Mouse (Mus musculus) skeletal muscle tissue, adult 2 months (tissue): Measurements from ENCODE around the gene Gatad2b.
"Not testable (repeated sequence)": the region's sequence is repeated elsewhere in the genome, so short reads cannot be mapped to it uniquely, and the experiment has no call there.

Source experiments
- DNase-seq: peaks from one replicate; pipeline ENCODE4 v3.0.0-alpha.2; 2012; ENCODE audit warnings: low read depth, low spot score

The Gatad2b gene

DNA sequence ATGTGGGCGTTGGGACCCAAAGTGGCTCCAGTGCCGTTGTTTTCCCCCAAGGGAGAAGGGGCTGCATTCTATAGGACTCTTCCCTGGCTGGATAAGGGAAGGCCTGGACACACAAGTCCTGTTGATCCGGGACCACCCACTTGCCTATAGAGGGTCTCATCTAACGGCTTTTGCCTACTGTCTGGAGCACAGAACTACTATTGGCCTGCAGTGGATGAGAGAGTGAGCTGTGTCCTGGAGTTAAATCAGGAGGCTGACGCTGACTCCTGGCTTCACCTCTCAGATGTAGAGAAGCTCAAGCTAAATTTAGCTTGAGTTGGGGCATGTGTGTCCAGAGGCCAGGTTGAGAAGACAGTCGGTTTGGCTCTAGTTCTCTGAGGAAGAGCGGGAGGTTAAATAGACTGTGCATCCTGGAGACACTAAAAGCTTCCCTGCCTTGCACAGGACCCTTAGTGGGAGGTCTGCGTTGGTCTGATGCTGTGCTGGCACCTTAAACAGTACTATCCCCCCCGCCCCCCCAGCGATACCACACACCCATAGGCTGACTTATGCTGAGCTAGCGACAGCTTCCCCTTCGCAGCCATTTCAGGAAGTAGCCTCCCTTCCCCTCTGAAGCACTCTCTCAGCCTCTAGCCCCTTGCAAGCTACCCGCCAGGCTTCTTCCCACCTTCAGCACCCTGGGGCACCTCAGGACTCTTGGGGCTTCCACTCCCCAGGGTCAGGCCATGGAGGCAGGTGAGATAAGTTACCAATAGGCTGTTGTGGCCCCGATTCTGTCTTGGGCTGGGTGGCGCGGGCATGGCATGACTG, 26.8 kb upstream of the Gatad2b start:
- peak; percentile 86 for DNase-seq

GRCm38 (mm10) chr3:90266901-90267775, 25.8 kb upstream of the Gatad2b start:
- DNase-seq, result no peak

GRCm38 (mm10) chr3:90268190-90268589, 24.8 kb upstream of the Gatad2b start:
- DNase-seq, result no peak

- no peak for DNase-seq
Measured at GRCm38 (mm10) chr3:90268971-90269370, 24.0 kb upstream of the Gatad2b start.

GRCm38 (mm10) chr3:90270784-90271183, 22.2 kb upstream of the Gatad2b start:
- DNase-seq, result no peak

- DNase-seq, result no peak
Measured at GRCm38 (mm10) chr3:90272170-90272569, 20.8 kb upstream of the Gatad2b start.

- DNase-seq, result no peak
Measured at GRCm38 (mm10) chr3:90273855-90274254, 19.1 kb upstream of the Gatad2b start.

DNA sequence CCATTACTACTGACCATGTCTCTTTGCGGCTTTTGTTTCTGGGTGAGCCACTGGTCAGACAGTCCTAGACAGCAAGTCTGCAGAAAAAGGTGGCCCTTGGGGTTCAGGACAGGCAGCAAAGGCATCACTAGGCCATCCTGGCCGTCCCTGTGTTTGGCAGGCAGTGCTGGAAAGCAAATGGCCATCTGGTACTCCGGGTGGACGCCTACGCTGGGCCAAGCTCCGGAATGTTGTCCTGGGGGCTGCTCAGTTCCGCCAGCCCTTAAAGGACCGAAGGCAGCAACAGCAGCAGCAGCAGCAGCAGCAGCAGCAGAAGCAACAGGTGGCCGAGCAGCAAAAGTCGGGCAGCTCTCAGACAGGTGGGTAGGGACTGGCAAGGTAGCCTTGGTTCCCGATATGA, 17.7 kb upstream of the Gatad2b start:
- no peak for DNase-seq

DNA sequence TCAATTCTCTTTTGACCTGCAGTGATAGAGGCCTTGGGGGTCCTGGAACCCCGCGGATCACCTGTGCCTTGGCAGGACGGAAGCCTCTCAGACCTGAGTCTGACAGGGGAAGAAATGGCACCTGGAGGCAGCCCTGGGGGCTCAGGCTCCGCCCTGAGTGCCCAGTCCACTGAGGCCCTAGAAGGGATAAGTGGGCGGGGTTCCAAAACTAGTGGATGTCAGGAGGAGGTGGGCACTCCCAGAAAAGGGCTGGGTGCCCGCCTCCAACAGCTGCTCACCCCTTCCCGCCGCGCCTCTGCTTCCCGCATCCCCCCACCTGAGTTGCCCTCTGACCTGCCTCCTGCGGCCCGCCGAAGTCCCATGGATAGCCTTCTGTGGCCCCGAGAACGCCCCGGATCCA, 16.1 kb upstream of the Gatad2b start:
- DNase-seq, result no peak

GRCm38 (mm10) chr3:90277793-90278192, 15.2 kb upstream of the Gatad2b start:
- DNase-seq, result no peak

GRCm38 (mm10) chr3:90278211-90278610, 14.8 kb upstream of the Gatad2b start:
- no peak for DNase-seq

DNA sequence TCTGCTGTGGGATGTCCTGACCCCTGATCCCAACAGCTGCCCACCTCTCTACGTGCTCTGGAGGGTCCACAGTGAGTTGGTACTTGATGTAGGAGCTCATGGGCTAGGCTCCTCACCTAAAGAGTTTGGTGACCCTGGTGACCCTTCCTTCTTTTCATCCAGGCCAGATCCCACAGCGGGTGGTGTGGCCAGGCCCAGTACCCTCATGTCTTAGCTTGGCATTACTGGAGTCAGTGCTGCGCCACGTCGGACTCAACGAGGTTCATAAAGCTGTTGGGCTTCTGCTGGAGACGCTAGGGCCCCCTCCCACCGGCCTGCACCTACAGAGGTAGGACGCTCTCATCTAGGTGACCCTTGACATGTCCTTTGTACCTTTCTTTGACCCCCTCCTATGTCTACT, 13.8 kb upstream of the Gatad2b start:
- no peak for DNase-seq

DNA sequence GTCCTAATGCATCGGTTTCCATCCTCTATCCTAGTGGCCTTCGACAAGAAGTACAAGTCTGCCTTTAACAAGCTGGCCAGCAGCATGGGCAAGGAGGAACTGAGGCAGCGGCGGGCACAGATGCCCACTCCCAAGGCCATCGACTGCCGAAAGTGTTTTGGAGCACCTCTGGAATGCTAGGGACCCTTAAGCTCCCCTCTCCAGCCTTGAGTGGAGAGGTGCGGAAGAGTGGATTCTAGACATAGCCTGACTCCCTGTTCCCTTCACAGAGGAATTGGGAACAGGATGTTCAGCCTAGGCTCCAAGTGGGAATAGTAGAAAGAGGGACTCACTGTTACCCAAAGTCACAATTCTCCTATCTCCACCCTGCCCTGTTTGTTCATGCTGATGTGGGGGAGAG, 13.2 kb upstream of the Gatad2b start:
- DNase-seq, result no peak

DNA sequence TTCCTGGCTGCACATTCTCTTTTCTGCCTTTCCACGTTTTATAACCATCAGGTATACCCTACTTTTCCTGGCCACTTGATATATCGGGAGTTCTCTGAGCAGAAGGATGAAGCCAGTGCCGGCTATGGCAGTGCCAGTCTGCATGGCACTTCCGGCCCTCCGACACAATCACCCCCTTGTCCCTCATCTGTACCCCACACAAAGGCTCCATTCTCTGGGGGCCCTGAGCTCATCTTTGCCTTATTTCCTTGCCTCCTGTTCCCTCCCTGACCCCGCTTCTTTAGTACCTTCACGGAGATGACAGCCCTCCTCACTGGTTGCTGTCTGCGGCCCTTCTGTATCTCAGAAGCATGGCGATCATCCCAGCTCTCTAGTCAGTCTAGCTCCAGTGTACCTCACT, 12.3 kb upstream of the Gatad2b start:
- DNase-seq, result no peak

- DNase-seq, result no peak
Measured at GRCm38 (mm10) chr3:90284150-90284549, 8.8 kb upstream of the Gatad2b start.

GRCm38 (mm10) chr3:90289403-90289802, 3.6 kb upstream of the Gatad2b start:
- not testable (repeated sequence) for DNase-seq

GRCm38 (mm10) chr3:90290602-90291001, 2.4 kb upstream of the Gatad2b start:
- DNase-seq, result no peak

- no peak for DNase-seq
Measured at GRCm38 (mm10) chr3:90291982-90292344, 1.0 kb upstream of the Gatad2b start.

DNA sequence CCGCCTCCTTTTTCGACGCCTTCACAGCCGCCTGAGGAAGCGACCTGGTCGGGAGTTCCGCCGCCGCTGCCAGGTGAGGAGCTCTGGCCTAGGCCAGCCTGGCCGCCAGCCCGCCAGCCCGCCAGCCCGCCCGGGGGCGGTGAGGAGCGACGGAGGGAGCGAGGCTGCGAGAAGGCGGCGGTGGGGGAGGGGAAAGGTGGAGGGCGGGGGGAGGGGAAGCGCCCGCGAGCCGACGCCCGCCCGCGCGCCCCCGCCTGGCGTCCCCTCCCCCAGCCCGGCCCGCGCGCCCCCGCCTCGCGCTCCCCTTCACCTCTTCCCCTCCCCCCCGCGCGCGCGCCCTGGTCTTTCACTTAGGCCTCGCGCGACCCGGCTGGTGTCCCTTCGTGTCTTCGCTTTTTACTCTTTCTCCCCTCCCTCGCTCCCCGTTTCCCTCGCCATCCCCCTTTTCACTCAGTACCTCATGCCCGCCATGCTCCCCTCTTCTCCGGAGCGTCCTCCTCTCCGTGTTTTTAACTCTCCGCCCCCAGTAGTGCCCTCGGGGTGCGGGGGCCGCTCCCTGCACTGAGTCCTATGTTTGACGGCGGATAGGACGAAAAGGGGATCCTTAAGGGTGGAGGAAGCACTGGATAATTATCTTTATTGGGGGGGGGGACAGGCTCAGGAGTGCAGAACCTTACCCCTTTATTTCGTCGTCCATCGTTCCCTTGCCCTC, 530 bp downstream of the Gatad2b start:
- peak; percentile 8 for DNase-seq

DNA sequence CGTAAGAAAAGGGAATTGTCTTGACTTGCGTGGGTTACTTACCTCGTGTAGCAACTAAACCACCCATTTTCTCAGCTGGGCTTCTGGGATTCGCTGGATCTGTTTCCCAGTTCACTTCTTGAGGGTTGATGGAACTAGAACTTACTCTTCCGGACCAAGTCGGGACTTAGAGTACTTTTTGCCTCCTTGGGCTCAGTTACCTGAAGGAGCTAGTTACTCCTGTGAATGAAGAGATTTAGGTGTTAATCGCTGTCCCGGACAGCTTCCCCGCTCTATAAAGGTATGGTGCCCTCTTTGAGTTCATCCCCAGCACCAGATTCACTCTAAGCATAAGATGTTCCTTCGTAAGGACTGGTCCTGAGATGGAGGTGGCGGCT, 1.1 kb downstream of the Gatad2b start:
- no peak for DNase-seq

- no peak for DNase-seq
Measured at GRCm38 (mm10) chr3:90294651-90295050, 1.7 kb downstream of the Gatad2b start.

DNA sequence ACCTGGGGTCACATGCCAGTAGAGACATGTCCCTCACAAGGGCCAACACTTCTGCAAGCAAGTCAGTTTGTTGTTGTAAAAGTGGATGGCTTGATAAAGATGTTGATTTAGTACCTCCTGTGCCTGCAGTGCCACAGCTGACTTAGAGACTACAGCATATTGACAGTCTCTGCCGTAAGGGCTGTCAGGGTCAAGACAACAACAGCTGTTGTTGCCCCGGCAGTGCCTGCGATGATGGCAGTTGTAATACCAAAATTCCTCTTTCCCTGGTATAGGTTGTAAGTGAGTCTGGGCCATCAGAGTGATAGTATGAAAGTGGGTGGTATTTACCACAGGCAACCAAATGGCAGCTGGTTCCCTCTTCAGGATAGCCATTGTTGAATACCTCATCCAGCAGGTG, 12.8 kb downstream of the Gatad2b start:
- DNase-seq, result no peak
